Mouse (Mus musculus) testis, adult 2 months (tissue): Measurements from ENCODE around the gene Vmn1r166. TPM values are rescaled to one million over a fixed set of nuclear protein-coding genes. Genes with fewer than 3 reads are reported as not detected.
"Not testable (repeated sequence)": the region's sequence is repeated elsewhere in the genome, so short reads cannot be mapped to it uniquely, and the experiment has no call there.

Experiments
- H3K27ac ChIP-seq: fragments of 200-500 bp; 2 replicates; pipeline ENCODE4 v1.5.1; 2012; ENCODE audit warnings: low read depth, low read length; ENCODE audit not compliant: control insufficient read depth, insufficient read depth
- H3K27me3 ChIP-seq: fragments of 200-500 bp; 2 replicates; pipeline ENCODE4 v1.6.1; 2012; ENCODE audit warnings: mild to moderate bottlenecking, low read length, moderate library complexity; ENCODE audit not compliant: control insufficient read depth, insufficient read depth
- H3K36me3 ChIP-seq: fragments of 200-500 bp; 2 replicates; pipeline ENCODE4 v1.6.1; 2012; ENCODE audit warnings: mild to moderate bottlenecking, low read length; ENCODE audit not compliant: control insufficient read depth, insufficient read depth
- H3K4me1 ChIP-seq: fragments of 200-500 bp; 2 replicates; pipeline ENCODE4 v1.6.1; 2012; ENCODE audit warnings: low read length; ENCODE audit not compliant: control insufficient read depth, insufficient read depth
- H3K4me3 ChIP-seq: fragments of 200-500 bp; 2 replicates; pipeline ENCODE4 v1.5.1; 2012; ENCODE audit warnings: low read depth, mild to moderate bottlenecking, low read length, moderate library complexity, mixed read lengths; ENCODE audit not compliant: control insufficient read depth
- polyA plus RNA-seq: library from polyadenylated mRNA; depleted of rRNA; stranded (reverse); fragments of >200 nt; gene quantifications from 2 replicates; pipeline ENCODE4 v1.2.3, GENCODE M21; 2012; rRNA removed

Vmn1r166 gene
- polyA plus RNA-seq = not detected in 2 replicates

DNA sequence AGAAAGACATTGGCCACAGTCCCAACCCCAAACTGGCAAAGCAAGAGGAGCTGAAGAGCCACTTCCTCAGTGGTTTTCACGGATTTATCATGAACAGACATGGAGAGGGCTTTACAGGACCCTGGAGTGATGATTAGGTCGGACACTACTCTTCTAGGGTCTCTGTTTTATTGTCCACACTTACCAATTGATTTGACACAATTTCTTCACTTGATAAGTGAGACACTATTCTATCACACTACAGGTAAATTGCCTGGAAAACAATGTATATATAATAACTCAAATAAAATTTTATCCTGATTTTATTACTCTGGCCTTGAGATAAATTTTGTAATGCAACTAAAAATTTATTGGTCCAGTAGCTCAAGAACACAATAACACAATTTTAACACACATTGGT, at the start of gene Vmn1r166:
Gene Vmn1r166, minus strand, starts transcription at position 101 of the 400 bp plus-strand sequence.
- H3K27ac ChIP-seq, H3K27me3 ChIP-seq, H3K4me1 ChIP-seq, H3K4me3 ChIP-seq, H3K36me3 ChIP-seq: not testable (repeated sequence)

DNA sequence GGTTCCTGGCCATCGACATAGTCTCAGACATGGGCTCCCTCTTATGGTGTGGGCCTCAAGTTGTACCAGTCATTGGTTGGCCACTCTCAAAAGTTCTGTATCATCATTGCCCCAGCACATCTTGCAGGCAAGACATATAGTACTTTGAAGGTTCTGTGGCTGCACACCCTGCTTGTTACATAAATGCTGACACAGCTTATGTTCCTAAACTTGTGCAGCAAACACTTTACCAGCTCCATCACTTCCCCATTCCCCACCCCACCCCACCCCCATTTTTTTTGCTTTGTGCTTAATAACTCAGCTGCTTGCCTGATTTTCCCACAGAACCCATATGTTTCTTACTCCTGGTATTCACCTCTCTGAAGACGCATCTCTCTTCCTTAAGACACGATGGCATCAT, 49.4 kb upstream of the Vmn1r166 start, which contains the start of gene Nlrp4e:
Gene Nlrp4e, plus strand, starts transcription at position 301 of the 400 bp plus-strand sequence.
- H3K27me3 ChIP-seq, H3K36me3 ChIP-seq, H3K4me1 ChIP-seq: not testable (repeated sequence)

DNA sequence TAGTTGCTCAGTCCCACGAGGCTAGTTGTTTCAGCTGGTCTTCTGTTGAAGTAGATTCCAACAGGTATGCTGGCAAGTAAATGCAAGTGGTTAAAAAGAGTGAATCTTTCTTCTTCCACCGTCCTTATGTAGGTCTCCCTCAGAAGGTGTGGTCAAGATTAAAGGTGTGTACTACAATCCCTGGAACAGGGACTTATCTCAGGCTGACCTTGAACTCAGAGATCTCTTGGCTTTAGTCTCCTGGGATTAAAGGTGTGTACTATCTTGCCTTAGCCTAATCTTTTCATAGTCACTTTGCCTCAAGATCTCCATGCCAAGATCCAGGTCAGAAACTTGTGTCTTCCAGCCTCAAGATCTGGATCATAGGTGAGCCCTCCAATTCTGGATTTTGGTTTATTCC, 27.3 kb upstream of the Vmn1r166 start, which contains the start of gene Gm6902:
Gene Gm6902, minus strand, starts transcription at position 101 of the 400 bp plus-strand sequence.
- not testable (repeated sequence) for H3K36me3 ChIP-seq, H3K27me3 ChIP-seq, H3K4me3 ChIP-seq, H3K27ac ChIP-seq, H3K4me1 ChIP-seq

More for the DNA sequence above, 49.4 kb upstream of the Vmn1r166 start, which contains the start of gene Nlrp4e:
- H3K27ac ChIP-seq, H3K4me3 ChIP-seq: not testable (repeated sequence)

DNA sequence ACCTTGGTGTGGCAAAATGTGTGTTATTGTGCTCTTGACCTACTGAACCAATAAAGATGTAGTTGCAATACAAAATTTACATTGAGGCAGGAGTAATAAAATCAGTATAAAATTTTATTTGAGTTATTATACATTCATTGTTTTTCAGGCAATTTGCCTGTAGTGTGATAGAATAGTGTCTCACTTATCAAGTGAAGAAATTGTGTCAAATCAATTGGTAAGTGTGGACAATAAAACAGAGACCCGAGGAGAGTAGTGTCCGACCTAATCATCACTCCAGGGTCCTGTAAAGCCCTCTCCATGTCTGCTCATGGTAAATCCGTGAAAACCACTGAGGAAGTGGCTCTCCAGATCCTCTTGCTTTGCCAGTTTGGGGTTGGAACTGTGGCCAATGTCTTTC, 34.5 kb downstream of the Vmn1r166 start, which contains the start of gene Vmn1r165:
Gene Vmn1r165, plus strand, starts transcription at position 301 of the 400 bp plus-strand sequence.
- H3K4me3 ChIP-seq, H3K36me3 ChIP-seq, H3K4me1 ChIP-seq, H3K27me3 ChIP-seq, H3K27ac ChIP-seq: not testable (repeated sequence)

Other genes with a start within 250 kb of the Vmn1r166 start
- not detected in 2 replicates for gene Gm4216, start 231.8 kb downstream of the Vmn1r166 start, polyA plus RNA-seq
- not detected in 2 replicates for gene Vmn1r163, start 196.1 kb downstream of the Vmn1r166 start, polyA plus RNA-seq
- not detected in 2 replicates for gene Gm8720, start 184.2 kb downstream of the Vmn1r166 start, polyA plus RNA-seq
- gene Gm10662, start 107.2 kb downstream of the Vmn1r166 start, polyA plus RNA-seq = not detected in 2 replicates
- gene Vmn1r165, start 34.4 kb downstream of the Vmn1r166 start, polyA plus RNA-seq = not detected in 2 replicates
- gene Gm6902, start 27.2 kb upstream of the Vmn1r166 start, polyA plus RNA-seq = 0.57 and 0.64 TPM in 2 replicates
- 2.4 and 2.5 TPM in 2 replicates for gene Nlrp4e, start 49.5 kb upstream of the Vmn1r166 start, polyA plus RNA-seq
- 0.70 and 1.0 TPM in 2 replicates for gene Nlrp5, start 134.2 kb upstream of the Vmn1r166 start, polyA plus RNA-seq